Mouse (Mus musculus) gastrocnemius, postnatal 36 days (tissue): ENCODE measurements at regions not wholly inside any gene's neighbourhood (a gene's known extent, or its start where the extent isn't known, plus 50 kb on each side); places are given as distances from the start of the nearest gene placed in this dataset.
"Not testable (repeated sequence)": the region's sequence is repeated elsewhere in the genome, so short reads cannot be mapped to it uniquely, and the experiment has no call there.

ENCODE experiments used
- DNase-seq, 2 experiments: peaks; one replicate each; pipeline ENCODE4 v3.0.0; 2022
- intact Hi-C: fragments of 180-260 bp; cut with DNase I; formaldehyde crosslinking; loops from one replicate; pipeline ENCODE4 v1.15.1; 2025

GRCm38 (mm10) chr12:69489686-69490085 lies 93.1 kb downstream of the Vcpkmt start:
- no peak for DNase-seq
- intact Hi-C loops, result no loop called here

DNA sequence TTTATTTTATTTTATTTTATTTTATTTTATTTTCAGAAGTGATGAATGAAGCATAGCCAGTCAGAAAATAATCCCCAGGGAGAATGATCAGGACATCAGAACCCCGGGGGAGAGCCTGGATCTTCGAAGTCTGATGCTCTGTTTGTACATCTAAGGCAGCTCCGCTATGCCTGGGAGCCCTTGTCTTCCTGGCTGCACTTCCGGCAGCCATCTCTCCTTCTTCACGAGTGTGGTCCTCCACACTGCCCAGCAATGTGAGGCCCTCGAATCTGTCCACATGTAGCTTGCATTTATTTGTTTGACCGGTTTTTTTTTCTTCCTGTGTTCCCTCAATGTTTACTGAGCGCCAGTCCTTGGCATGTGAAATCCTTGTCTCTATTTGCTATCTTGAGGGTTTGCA lies 95.9 kb downstream of the Vcpkmt start:
- DNase-seq, result no peak
- intact Hi-C loops, result no loop called here

DNA sequence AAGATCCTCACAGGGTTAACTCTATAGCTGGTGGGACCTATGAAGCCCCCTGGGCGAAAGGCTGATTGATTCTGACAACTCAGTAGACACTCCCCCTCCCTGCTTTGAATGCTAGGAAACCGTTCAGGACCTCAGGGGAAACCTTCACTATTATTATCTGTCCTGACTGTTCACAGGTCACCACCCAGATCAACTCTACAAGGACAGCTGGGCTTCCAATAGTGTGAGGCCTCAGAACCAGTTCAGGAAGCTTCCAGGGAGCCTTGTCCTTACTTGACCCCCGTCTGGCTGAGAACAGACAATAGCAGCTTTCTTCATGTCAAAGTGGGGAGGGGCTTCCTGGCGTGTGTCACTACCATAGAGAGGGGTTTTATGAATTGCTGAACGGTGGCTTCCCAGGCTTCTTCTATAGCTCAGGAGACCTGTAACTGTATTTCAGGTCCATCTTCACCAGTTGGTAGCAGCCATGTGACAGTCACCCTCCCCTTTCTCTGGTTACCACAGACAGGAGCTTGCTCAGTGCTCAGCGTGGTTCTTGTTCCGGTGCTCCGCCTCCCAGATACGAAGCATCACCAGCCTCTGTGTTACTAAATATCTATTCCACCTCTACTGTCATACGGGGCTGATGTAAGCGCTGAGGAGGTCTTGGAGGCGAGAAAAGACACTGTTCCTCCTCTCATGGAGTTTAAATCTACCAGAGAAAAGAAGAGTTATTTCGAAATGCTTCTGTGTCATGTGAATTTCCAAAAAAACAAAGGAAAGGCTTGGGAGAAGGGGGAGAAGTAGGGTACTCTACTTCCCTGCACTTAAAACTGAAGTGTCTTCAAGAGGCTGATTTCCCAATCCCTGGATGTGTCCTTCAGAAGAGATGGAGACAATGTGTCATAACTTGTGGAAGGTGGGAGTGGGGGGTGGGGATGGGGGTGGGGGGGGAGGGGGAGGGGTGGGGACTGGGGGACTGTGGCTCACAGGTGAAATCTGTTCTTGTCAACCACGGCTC lies 96.9 kb downstream of the Vcpkmt start:
- intact Hi-C loops, result no loop called here
- no peak for DNase-seq

DNA sequence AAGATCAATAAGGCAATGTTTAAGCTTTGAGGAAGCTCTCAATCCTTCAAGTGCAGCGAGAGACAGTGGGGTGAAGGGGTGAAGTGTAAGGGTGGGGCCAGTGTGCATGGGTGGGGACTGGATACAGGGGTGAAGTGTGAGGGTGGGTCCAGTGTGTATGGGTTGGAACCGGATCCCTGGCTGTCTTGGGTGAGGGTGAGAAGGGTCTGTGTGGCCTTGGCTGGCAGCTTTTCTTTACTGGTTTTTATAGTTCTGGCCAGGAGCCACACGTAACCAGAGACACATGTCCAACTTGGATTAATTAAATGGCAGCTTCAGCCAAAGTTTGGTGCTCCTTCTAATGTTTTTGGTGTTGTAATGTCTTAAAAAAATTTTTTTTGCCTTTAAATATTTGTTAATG lies 101.4 kb downstream of the Vcpkmt start:
- DNase-seq, result no peak

DNA sequence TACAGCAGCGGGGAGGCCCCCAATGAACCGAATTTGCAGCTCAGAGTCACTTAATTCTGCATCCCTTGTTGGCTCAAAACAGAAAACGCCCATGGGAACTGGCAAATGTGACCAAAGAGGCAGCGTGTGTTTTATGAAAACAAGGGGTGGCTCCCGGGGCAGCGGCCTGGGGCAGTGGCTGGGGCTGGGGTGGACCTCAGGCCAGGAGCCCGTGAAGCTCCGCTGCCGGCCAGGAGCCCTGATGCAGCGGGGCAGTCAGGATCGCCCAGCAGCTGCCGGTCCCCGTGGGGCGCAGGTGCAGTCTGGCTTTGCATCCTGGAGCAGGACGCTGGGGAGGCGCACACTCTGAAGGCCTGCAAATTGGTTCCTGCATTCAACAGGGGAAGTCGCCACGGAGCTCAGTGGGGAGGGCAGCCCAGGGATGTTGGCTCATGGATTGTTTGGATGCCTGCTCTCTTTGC lies 104.4 kb upstream of the Gm9887 start:
- intact Hi-C loops, result loop anchor here (5.0 to 10.0 kb wide), 2 partner anchors 109 to 578 kb away; no protein-coding TSS in a partner anchor
- no peak for DNase-seq

More for the DNA sequence above, 101.4 kb downstream of the Vcpkmt start:
- intact Hi-C loops, result no loop called here

GRCm38 (mm10) chr12:69476131-69476530 lies 103.9 kb upstream of the Gm9887 start:
- intact Hi-C loops, result loop anchor here (5.0 to 10.0 kb wide), 2 partner anchors 109 to 579 kb away; no protein-coding TSS in a partner anchor
- DNase-seq, result no peak

GRCm38 (mm10) chr12:69474916-69475661 lies 102.8 kb upstream of the Gm9887 start:
- intact Hi-C loops, result loop anchor here (5.0 to 10.0 kb wide), 2 partner anchors 108 to 580 kb away; no protein-coding TSS in a partner anchor
- peak; percentile 51 to 53 for DNase-seq

DNA sequence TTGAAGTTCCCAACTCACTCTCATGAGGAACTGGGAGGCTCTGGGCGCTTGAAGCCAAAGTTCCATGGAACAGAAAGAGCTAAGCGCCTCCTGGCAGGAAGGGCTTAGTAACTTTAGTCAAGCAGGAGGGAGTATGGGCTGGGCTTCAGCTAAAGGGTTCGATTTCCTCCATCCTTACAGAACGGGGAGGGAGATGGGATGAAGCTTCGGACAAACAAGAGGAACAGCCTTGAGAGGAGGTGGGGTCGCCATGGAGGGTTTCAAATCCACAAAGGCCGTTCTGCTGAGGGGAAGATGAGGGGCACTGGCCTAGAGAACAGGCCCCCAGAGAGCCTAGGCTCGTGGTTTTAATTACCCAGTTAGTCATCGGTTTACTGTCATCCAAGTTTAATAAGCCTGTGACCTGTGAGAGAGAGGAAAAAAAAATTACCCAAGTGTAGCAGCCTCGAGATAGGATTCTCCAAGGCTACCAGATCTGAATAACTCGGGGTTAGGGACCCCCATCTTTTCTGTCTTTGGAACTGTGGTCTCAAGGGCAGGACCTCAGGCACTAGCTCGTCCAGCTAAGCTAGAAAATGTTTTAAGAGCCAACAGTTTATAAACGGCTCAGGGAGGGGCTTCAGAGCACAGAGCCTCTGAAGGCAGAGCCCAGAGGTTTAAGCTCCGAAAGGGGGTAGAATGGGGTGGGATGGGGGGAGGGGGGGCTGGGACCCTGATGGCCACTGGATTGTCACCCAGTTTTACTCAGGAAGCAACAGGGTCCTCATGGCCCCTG lies 102.1 kb upstream of the Gm9887 start:
- intact Hi-C loops, result loop anchor here (10.0 kb wide), 1 partner anchor 580 kb away; no protein-coding TSS in a partner anchor
- peak; percentile 56 to 66 for DNase-seq

- intact Hi-C loops, result loop anchor here (10.0 kb wide), 1 partner anchor 581 kb away; no protein-coding TSS in a partner anchor
- DNase-seq, result no peak
Observed at GRCm38 (mm10) chr12:69473379-69474057, 101.3 kb upstream of the Gm9887 start.

DNA sequence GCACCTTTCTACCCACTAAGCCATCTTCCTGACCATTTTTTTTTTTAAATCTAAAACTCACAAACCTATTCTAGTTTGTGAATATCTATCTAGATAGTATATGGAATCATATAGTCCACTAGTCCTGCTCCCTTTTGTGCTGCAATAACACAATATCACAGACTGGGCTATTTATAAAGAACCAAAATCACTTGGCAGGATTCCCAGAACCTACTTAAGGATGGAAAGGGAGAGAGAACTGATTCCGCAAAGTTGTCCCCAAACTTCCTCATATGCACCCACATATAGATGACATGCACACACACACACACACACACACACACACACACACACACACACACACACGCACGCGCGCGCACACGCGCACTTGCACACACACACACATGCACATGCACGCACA lies 100.7 kb upstream of the Gm9887 start:
- no peak for DNase-seq

GRCm38 (mm10) chr12:69471876-69472275 lies 99.6 kb upstream of the Gm9887 start:
- DNase-seq, result no peak
- intact Hi-C loops, result loop anchor here (10.0 kb wide), 1 partner anchor 583 kb away; no protein-coding TSS in a partner anchor

More for the DNA sequence above, 100.7 kb upstream of the Gm9887 start:
- intact Hi-C loops, result loop anchor here (10.0 kb wide), 1 partner anchor 582 kb away; no protein-coding TSS in a partner anchor

DNA sequence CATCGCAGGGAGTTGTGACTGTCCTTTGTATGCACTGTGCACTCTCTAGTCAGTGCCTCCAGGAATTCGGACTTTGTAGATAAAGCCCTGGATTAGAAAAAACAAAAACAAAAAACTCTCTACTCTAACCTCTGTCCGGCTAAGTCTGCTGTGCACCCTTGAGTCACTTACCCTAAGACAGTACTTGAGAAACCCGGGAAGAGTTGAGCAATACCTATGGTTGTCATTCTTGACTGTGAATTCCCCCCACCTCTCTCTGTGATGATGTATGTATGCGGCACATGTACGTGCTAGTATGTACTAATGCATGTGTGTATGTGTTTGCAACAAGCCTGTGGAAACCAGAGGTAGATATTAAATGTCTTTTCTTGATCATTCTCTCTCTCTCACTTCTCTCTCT lies 96.7 kb upstream of the Gm9887 start:
- no peak for DNase-seq
- intact Hi-C loops, result no loop called here

- no peak for DNase-seq
- intact Hi-C loops, result no loop called here
Observed at GRCm38 (mm10) chr12:69467363-69467762, 95.1 kb upstream of the Gm9887 start.

DNA sequence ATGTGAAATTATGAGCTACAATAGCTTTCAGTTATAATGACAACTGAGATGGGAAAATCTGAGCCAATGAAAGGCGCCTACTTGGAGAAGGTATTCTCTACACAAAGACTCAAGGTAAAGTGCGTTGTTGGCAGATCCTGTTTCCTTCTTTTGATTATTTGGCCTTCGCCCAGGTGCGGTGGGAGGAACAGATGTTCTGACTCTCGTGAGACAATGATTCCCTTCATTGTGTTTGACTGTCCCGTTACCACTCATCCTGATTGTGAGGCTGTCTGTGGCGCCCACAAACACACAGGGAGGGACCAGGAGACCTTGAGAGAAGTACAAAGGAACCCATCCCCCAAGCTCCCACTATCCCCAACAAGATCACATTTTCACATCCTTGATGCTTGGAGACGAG lies 92.6 kb upstream of the Gm9887 start:
- no peak for DNase-seq
- intact Hi-C loops, result no loop called here

GRCm38 (mm10) chr12:69463327-69463726 lies 91.1 kb upstream of the Gm9887 start:
- DNase-seq, intact Hi-C loops: not testable (repeated sequence)

DNA sequence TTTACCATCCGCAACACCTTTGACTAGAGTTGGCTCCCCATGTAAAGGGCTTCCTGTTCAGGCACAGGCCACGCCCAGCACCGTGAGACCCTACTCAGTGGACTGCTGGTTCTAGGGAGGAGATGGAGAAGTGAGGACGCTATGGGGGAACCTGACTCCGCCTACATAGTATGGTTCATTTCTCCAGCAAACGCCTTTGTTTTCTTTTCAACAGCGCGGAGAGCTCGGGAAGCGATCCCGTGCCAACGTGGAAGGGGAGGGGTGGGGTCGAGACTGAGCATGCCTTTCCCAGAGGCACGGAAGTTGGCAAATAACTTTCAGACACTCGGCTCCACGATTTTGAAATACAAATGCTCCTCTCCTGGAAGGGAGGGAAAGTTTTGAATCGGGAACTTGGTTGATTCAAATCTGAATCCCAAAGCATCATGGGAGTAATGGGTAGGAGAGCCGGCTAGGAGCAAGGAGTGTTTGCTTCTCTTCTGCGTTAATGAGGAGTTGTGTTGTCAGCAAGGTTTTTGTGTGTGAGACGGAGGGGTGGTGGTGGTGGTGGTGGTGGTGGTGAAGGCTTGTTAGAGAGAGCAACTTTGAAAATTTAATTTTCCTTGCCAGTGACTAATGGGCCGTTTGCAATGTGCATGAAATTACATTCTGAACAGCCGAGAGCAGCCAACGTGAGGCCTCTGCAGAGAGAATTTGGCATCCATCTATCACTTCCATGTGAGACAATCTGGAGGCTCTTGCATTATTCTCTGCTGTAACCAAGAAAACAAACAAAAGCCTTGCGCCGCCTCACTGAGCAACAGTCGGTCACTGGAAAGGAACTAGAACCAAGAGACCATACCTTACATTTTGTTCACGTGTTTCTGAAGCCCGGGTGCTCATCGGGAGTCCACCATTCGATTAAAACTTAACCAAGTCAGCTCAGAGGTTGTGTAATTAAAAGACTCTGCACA lies 89.9 kb upstream of the Gm9887 start:
- DNase-seq, result peak; percentile 44 to 45
- intact Hi-C loops, result no loop called here

DNA sequence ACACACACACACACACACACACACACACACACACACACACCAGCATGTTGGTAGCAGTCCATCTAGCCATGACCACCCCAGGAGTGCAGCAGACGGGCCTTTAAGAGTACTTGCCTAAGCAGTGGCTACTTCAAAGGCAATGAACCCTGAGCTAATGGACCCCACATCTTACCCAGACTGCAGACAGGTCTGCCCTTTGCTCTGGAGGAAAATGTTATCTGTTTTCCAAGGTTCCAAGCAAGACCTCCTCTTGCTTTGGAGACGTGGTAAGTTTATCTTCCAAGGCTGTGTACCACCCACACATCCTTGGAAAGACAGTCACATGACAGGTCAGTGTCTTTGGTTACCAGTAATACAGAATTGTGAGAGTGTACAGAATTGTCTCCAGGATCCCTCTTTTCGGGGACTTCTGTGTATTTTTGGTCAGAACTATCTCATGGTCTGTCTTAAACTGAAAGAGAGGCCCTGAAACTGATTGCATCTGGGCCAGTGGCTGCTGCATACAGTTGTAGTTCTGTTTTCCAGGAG lies 88.4 kb upstream of the Gm9887 start:
- no peak for DNase-seq
- intact Hi-C loops, result no loop called here
